Mouse (Mus musculus) left cerebral cortex, adult 18-20 months (tissue): ENCODE data around the gene Lgr4. TPM values are rescaled to one million over a fixed set of nuclear protein-coding genes. Genes with fewer than 3 reads are reported as not detected.

Experiments
- DNase-seq, 2 experiments: peaks; one replicate each; pipeline ENCODE4 v3.0.0; 2021 to 2022; ENCODE audit warnings: low spot score in 2 of 2, mixed read lengths in 1 of 2
- total RNA-seq, 2 experiments: library from RNA; stranded (reverse); gene quantifications; 2 replicates each; pipeline ENCODE4 v1.2.3; 2021

Lgr4 gene
- total RNA-seq, 2 experiments from 2014 or later, result 24.9 to 26.6 TPM

GRCm38 (mm10) chr2:109949519-109949918 is 32.1 kb downstream of the Lgr4 start:
- no peak for DNase-seq

- no peak for DNase-seq
Measured at GRCm38 (mm10) chr2:109950311-109950710, 32.9 kb downstream of the Lgr4 start.

GRCm38 (mm10) chr2:109951050-109951449 is 33.6 kb downstream of the Lgr4 start:
- DNase-seq, result no peak

GRCm38 (mm10) chr2:109953048-109953717 is 35.7 kb downstream of the Lgr4 start:
- DNase-seq, result no peak

GRCm38 (mm10) chr2:109953893-109954292 is 36.4 kb downstream of the Lgr4 start:
- DNase-seq, result no peak

GRCm38 (mm10) chr2:109955060-109955459 is 37.6 kb downstream of the Lgr4 start:
- DNase-seq, result no peak

- DNase-seq, result no peak
Measured at GRCm38 (mm10) chr2:109955910-109956309, 38.5 kb downstream of the Lgr4 start.

- no peak for DNase-seq
Measured at GRCm38 (mm10) chr2:109956785-109957184, 39.3 kb downstream of the Lgr4 start.

GRCm38 (mm10) chr2:109958692-109959406 is 41.4 kb downstream of the Lgr4 start:
- DNase-seq, result no peak

GRCm38 (mm10) chr2:109959407-109960075 is 42.1 kb downstream of the Lgr4 start:
- no peak for DNase-seq

- no peak for DNase-seq
Measured at GRCm38 (mm10) chr2:109960246-109960645, 42.8 kb downstream of the Lgr4 start.

- DNase-seq, result no peak
Measured at GRCm38 (mm10) chr2:109961174-109961573, 43.7 kb downstream of the Lgr4 start.

GRCm38 (mm10) chr2:109963591-109964258 is 46.3 kb downstream of the Lgr4 start:
- DNase-seq, result no peak

GRCm38 (mm10) chr2:109965753-109966420 is 48.4 kb downstream of the Lgr4 start:
- DNase-seq, result no peak

- DNase-seq, result no peak
Measured at GRCm38 (mm10) chr2:109966863-109967262, 49.4 kb downstream of the Lgr4 start.

GRCm38 (mm10) chr2:109969381-109969780 is 51.9 kb downstream of the Lgr4 start:
- DNase-seq, result no peak

- no peak for DNase-seq
Measured at GRCm38 (mm10) chr2:109969926-109970532, 52.6 kb downstream of the Lgr4 start.

- DNase-seq, result no peak
Measured at GRCm38 (mm10) chr2:109970744-109971410, 53.4 kb downstream of the Lgr4 start.

GRCm38 (mm10) chr2:109972310-109972709 is 54.9 kb downstream of the Lgr4 start:
- DNase-seq, result no peak

- no peak for DNase-seq
Measured at GRCm38 (mm10) chr2:109972922-109973321, 55.5 kb downstream of the Lgr4 start.
